Comparison of ENCODE assay signal across 19 mouse cellular contexts in genomic region chr13:97537206-97537605, GRCm38 (mm10).
DNase-seq lines count a peak whose midpoint lies in the region; ATAC-seq and TF ChIP-seq lines count a peak whose summit lies in the region.
"Had no signal": no experiment of that assay in that cellular context is flagged by ENCODE, and none has a peak within 500 bp of the region (broad histone marks: within the 10 kb centered on the region; RNA-seq: fewer than 3 reads in every experiment).

No protein-coding gene starts in this region.

- no peak for TF ChIP-seq CTCF in brain, embryonic 14.5 days (IDR thresholded peaks at IDR 0.05; ENCODE audit: borderline replicate concordance, extremely low read depth, insufficient read depth, insufficient read length)

- H3K4me3 ChIP-seq in hindbrain, embryonic 13.5 days = no peak overlapping the region
- no peak overlapping the region for H3K4me3 ChIP-seq in hindbrain, embryonic 10.5 days
- H3K4me3 ChIP-seq: embryonic facial prominence, embryonic 13.5 days had no signal

- H3K4me2 ChIP-seq in hindbrain, embryonic 13.5 days = peak overlapping the region; percentile 22
- H3K4me2 ChIP-seq: embryonic facial prominence, embryonic 13.5 days; heart, embryonic 11.5 days; liver, embryonic 11.5 days had no signal

- H3K9me3 ChIP-seq in hindbrain, embryonic 13.5 days = no peaks in the 10 kb centered on the region
- H3K9me3 ChIP-seq in hindbrain, embryonic 10.5 days = no peaks in the 10 kb centered on the region
- H3K9me3 ChIP-seq: embryonic facial prominence, embryonic 13.5 days had no signal

- H3K9ac ChIP-seq in hindbrain, embryonic 13.5 days = no peak overlapping the region
- H3K9ac ChIP-seq: embryonic facial prominence, embryonic 13.5 days had no signal

- 0 out of 2 replicates have a peak, but pooled peaks have one; percentile 25 for ATAC-seq in hindbrain, embryonic 13.5 days (ENCODE audit: low FRiP score)
- ATAC-seq in granulocyte monocyte progenitor cell, adult 5-6 weeks (replicated peaks; ENCODE audit: poor library complexity, severe bottlenecking) = no peak
- no peak for ATAC-seq in inflammation-experienced regulatory T-cells, adult 6 months

- DNase-seq in hindbrain, embryonic 10.5 days (ENCODE audit: low spot score) = no peak
- peak; percentile 75 for DNase-seq in brain, adult 2 months (ENCODE audit: low read depth, low spot score)
- peak; percentile 81 for DNase-seq in brain, embryonic 14.5 days (ENCODE audit: low read depth)
- peak; percentile 77 to 93 for DNase-seq in layer of hippocampus, adult 18-20 months (ENCODE audit: low spot score in 2 of 2)
- no peak for DNase-seq in urinary bladder, adult 18-20 months (ENCODE audit: low spot score in 2 of 2)
- DNase-seq: cerebellum, postnatal 10 days; heart, postnatal 10 days; kidney, adult 8-10 months; kidney, postnatal 25 days; lung, adult 2 months; right cerebral cortex, adult 18-20 months; thymus, adult 18-20 months; thymus, postnatal 4 days had no signal

- H3K4me1 ChIP-seq in hindbrain, embryonic 13.5 days (replicated peaks) = peaks cover 26% of the 10 kb centered on the region; the same call in 1 of the 2 replicates
- H3K4me1 ChIP-seq in hindbrain, embryonic 10.5 days (replicated peaks) = peaks cover 26% of the 10 kb centered on the region

- peak overlapping the region; percentile 61; the same call in 1 of the 2 replicates for H3K27ac ChIP-seq in hindbrain, embryonic 13.5 days
- no peak overlapping the region for H3K27ac ChIP-seq in hindbrain, embryonic 10.5 days

- H3K27me3 ChIP-seq in hindbrain, embryonic 13.5 days = no peaks in the 10 kb centered on the region
- no peaks in the 10 kb centered on the region for H3K27me3 ChIP-seq in hindbrain, embryonic 10.5 days (ENCODE audit: insufficient read depth, poor library complexity, severe bottlenecking)
- H3K27me3 ChIP-seq: embryonic facial prominence, embryonic 13.5 days had no signal

- no peaks in the 10 kb centered on the region for H3K36me3 ChIP-seq in hindbrain, embryonic 13.5 days
- no peaks in the 10 kb centered on the region for H3K36me3 ChIP-seq in hindbrain, embryonic 10.5 days
- H3K36me3 ChIP-seq: embryonic facial prominence, embryonic 13.5 days had no signal

- WGBS in hindbrain, embryonic 13.5 days = 49% methylated on average over 11 of the region's 11 CpGs
- 80% methylated on average over 11 of the region's 11 CpGs for WGBS in hindbrain, embryonic 10.5 days

- no peak for TF ChIP-seq POLR2A in brain, embryonic 14.5 days (IDR thresholded peaks at IDR 0.05; ENCODE audit: borderline replicate concordance, extremely low read depth, insufficient read depth, insufficient read length, poor library complexity, severe bottlenecking)

Comparison
In these comparisons a context has a peak if more than half of its experiments do, and no peak if none do; other contexts are left out.
1. DNase-seq: peak in brain, adult 2 months (single experiment), brain, embryonic 14.5 days (single experiment) and layer of hippocampus, adult 18-20 months (2 of 2); none in hindbrain, embryonic 10.5 days (single experiment) and urinary bladder, adult 18-20 months (0 of 2).